9 mouse cellular contexts compared by ENCODE assay signal in genomic region chr16:34302063-34302462, GRCm38 (mm10).
A peak's percentile ranks its signal among the peaks of the same experiment; 100 is the strongest.
DNase-seq lines count a peak whose midpoint lies in the region; ATAC-seq and TF ChIP-seq lines count a peak whose summit lies in the region.
"Had no signal": no experiment of that assay in that cellular context is flagged by ENCODE, and none has a peak within 500 bp of the region (broad histone marks: within the 10 kb centered on the region; RNA-seq: fewer than 3 reads in every experiment).

No protein-coding gene starts in this region.

- ATAC-seq in liver, embryonic 11.5 days (replicated peaks; ENCODE audit: low FRiP score): no peak
- no peak for ATAC-seq in megakaryocyte progenitor cell, adult 5-6 weeks (replicated peaks; ENCODE audit: poor library complexity)

- no peak overlapping the region for H3K9ac ChIP-seq in liver, adult 2 months (ENCODE audit: low read depth, low read length)
- H3K9ac ChIP-seq in liver, embryonic 11.5 days (ENCODE audit: low read depth, low read length): no peak overlapping the region

- no peaks in the 10 kb centered on the region for H3K4me1 ChIP-seq in liver, adult 2 months (ENCODE audit: control insufficient read depth, insufficient read depth, low read length)
- H3K4me1 ChIP-seq in liver, embryonic 11.5 days (replicated peaks; ENCODE audit: control insufficient read depth, insufficient read depth, low read length): no peaks in the 10 kb centered on the region
- no peaks in the 10 kb centered on the region for H3K4me1 ChIP-seq in bone marrow, adult 2 months (ENCODE audit: control insufficient read depth, insufficient read depth, low read length)

- H3K4me3 ChIP-seq in liver, adult 2 months (ENCODE audit: insufficient read depth, low read depth, low read length): no peak overlapping the region
- no peak overlapping the region for H3K4me3 ChIP-seq in liver, embryonic 11.5 days (ENCODE audit: low read depth, low read length)
- H3K4me3 ChIP-seq in bone marrow, adult 2 months (replicated peaks; ENCODE audit: control insufficient read depth, low read depth, low read length): no peak overlapping the region

- peak; percentile 19 for DNase-seq in adrenal gland, postnatal 14 days
- DNase-seq in adrenal gland, adult (ENCODE audit: inconsistent age in 2 of 2, low spot score in 1 of 2): no peak
- peak; percentile 57 for DNase-seq in liver, adult 2 months (ENCODE audit: extremely low read depth, low read depth, low spot score)
- DNase-seq in liver, embryonic 11.5 days (ENCODE audit: low spot score): no peak
- DNase-seq in lung, postnatal 14 days: peak; percentile 46
- DNase-seq in Muller cell, postnatal 12 days (ENCODE audit: inconsistent ontology term): no peak
- DNase-seq: cerebellum, postnatal 25 days had no signal

- H3K9me3 ChIP-seq in liver, embryonic 11.5 days (ENCODE audit: control insufficient read depth, low read length): no peaks in the 10 kb centered on the region

- peak; percentile 63; the same call in 1 of the 2 replicates for TF ChIP-seq CTCF in liver, adult 2 months (IDR thresholded peaks at IDR 0.05; ENCODE audit: low read depth, low read length)
- peak; percentile 33; the same call in 1 of the 2 replicates for TF ChIP-seq CTCF in bone marrow, adult 2 months (IDR thresholded peaks at IDR 0.05; ENCODE audit: control insufficient read depth, insufficient read depth, low read length)

- 87% methylated on average over 1 of the region's 1 CpGs for WGBS in liver, adult 2 months
- 60% methylated on average over 1 of the region's 1 CpGs for WGBS in liver, embryonic 11.5 days
- 73% methylated on average over 1 of the region's 1 CpGs for WGBS in bone marrow, adult 2 months

- H3K79me2 ChIP-seq in liver, adult 2 months (ENCODE audit: control insufficient read depth, insufficient read depth, low read length): no peaks in the 10 kb centered on the region

- H3K36me3 ChIP-seq in liver, adult 2 months (ENCODE audit: control insufficient read depth, insufficient read depth, low read length): no peaks in the 10 kb centered on the region
- no peaks in the 10 kb centered on the region for H3K36me3 ChIP-seq in liver, embryonic 11.5 days (ENCODE audit: control insufficient read depth, insufficient read depth, low read length)

- no peak overlapping the region for H3K27ac ChIP-seq in liver, adult 2 months (replicated peaks; ENCODE audit: insufficient read depth, low read depth, low read length)
- H3K27ac ChIP-seq in liver, embryonic 11.5 days (ENCODE audit: low read depth, low read length): no peak overlapping the region
- no peak overlapping the region for H3K27ac ChIP-seq in bone marrow, adult 2 months (ENCODE audit: control insufficient read depth, insufficient read depth, low read depth, low read length, poor library complexity)

- no peak overlapping the region for H3K4me2 ChIP-seq in liver, embryonic 11.5 days

- no peaks in the 10 kb centered on the region for H3K27me3 ChIP-seq in liver, adult 2 months (ENCODE audit: control insufficient read depth, insufficient read depth, low read length)
- H3K27me3 ChIP-seq in liver, embryonic 11.5 days (replicated peaks; ENCODE audit: control insufficient read depth, insufficient read depth, low read length): no peaks in the 10 kb centered on the region

- TF ChIP-seq POLR2A in liver, adult 2 months (IDR thresholded peaks at IDR 0.05; ENCODE audit: extremely low read depth, insufficient read depth, low read length): no peak
- TF ChIP-seq POLR2A in bone marrow, adult 2 months (IDR thresholded peaks at IDR 0.05; ENCODE audit: borderline replicate concordance, control insufficient read depth, low read depth, low read length): no peak

Comparison
In these comparisons a context has a peak if more than half of its experiments do, and no peak if none do; other contexts are left out.
1. DNase-seq: peak in adrenal gland, postnatal 14 days (single experiment), liver, adult 2 months (single experiment) and lung, postnatal 14 days (single experiment); none in adrenal gland, adult (0 of 2), liver, embryonic 11.5 days (single experiment) and Muller cell, postnatal 12 days (single experiment).